Mouse (Mus musculus) cerebellum, adult 2 months (tissue): Measurements from ENCODE around the gene Klhl36. TPM values are rescaled to one million over a fixed set of nuclear protein-coding genes. Genes with fewer than 3 reads are reported as not detected.

Source experiments
- DNase-seq, 2 experiments: peaks; one replicate each; pipeline ENCODE4 v3.0.0; 2021
- H3K27ac ChIP-seq: fragments of 200-500 bp; 2 replicates; pipeline ENCODE4 v1.5.1; 2012; ENCODE audit warnings: low read length, control low read depth, inconsistent platforms; ENCODE audit not compliant: insufficient read depth
- H3K27me3 ChIP-seq: fragments of 200-500 bp; 2 replicates; pipeline ENCODE4 v1.6.1; 2012; ENCODE audit warnings: inconsistent platforms, mild to moderate bottlenecking, low read length, moderate library complexity; ENCODE audit not compliant: control insufficient read depth, insufficient read depth
- H3K4me1 ChIP-seq: fragments of 200-500 bp; 2 replicates; pipeline ENCODE4 v1.6.1; 2011; ENCODE audit warnings: low read length; ENCODE audit not compliant: control insufficient read depth, insufficient read depth
- H3K4me3 ChIP-seq: fragments of 200-500 bp; replicated peaks from 2 replicates; pipeline ENCODE3; 2011; ENCODE audit warnings: mild to moderate bottlenecking, low read depth, low read length, control low read depth; ENCODE audit not compliant: insufficient read depth
- CTCF ChIP-seq: fragments of 200-500 bp; IDR thresholded peaks from 2 replicates; pipeline ENCODE4 v1.5.1; 2011; ENCODE audit warnings: low read depth, mild to moderate bottlenecking, control low read depth, low read length, moderate library complexity, borderline replicate concordance; ENCODE audit not compliant: insufficient read depth
- POLR2A ChIP-seq: fragments of 200-500 bp; IDR thresholded peaks from 2 replicates; pipeline ENCODE4 v1.6.1; 2011; ENCODE audit warnings: low read length, control low read depth, borderline replicate concordance; ENCODE audit not compliant: insufficient read depth
- WGBS: fragments of 180-500 bp; shearing (Covaris S2); methylation state at CpG from one replicate; pipeline ENCODE4 v1.1.7; 2018; 5-methylcytosine and 5-hydroxymethylcytosine counted together
- polyA plus RNA-seq: library from polyadenylated mRNA; depleted of rRNA; stranded (reverse); fragments of >200 nt; gene quantifications from 2 replicates; pipeline ENCODE4 v1.2.3, GENCODE M21; 2012

Gene Klhl36
- polyA plus RNA-seq, 1 experiment = 12.7 TPM

- no peak for DNase-seq
- no peak overlapping the region for H3K27ac ChIP-seq
- no peak for TF ChIP-seq POLR2A
- no peak for TF ChIP-seq CTCF
- no peaks in the 10 kb centered on the region for H3K27me3 ChIP-seq
- H3K4me3 ChIP-seq = no peak overlapping the region
- 95% methylated on average over 1 of the region's 1 CpGs for WGBS
- no peaks in the 10 kb centered on the region for H3K4me1 ChIP-seq
Measured at GRCm38 (mm10) chr8:119873181-119873580, 11.1 kb downstream of the Klhl36 start.

- H3K27me3 ChIP-seq = no peaks in the 10 kb centered on the region
- H3K4me3 ChIP-seq = no peak overlapping the region
- no peak for TF ChIP-seq CTCF
- no peak for TF ChIP-seq POLR2A
- peaks cover 7% of the 10 kb centered on the region for H3K4me1 ChIP-seq
- 65% methylated on average over 6 of the region's 6 CpGs for WGBS
- no peak for DNase-seq
- H3K27ac ChIP-seq = no peak overlapping the region
Measured at GRCm38 (mm10) chr8:119881301-119881700, 19.2 kb downstream of the Klhl36 start.

- no peak overlapping the region for H3K27ac ChIP-seq
- no peak overlapping the region for H3K4me3 ChIP-seq
- no peak for DNase-seq
- TF ChIP-seq CTCF = no peak
- no peak for TF ChIP-seq POLR2A
- peaks cover 7% of the 10 kb centered on the region for H3K4me1 ChIP-seq
- H3K27me3 ChIP-seq = no peaks in the 10 kb centered on the region
- WGBS = 82% methylated on average over 8 of the region's 8 CpGs
Measured at GRCm38 (mm10) chr8:119881917-119882316, 19.9 kb downstream of the Klhl36 start.

- no peak for DNase-seq
- 89% methylated on average over 7 of the region's 7 CpGs for WGBS
- TF ChIP-seq POLR2A (no peak), CTCF (no peak)
- H3K27me3 ChIP-seq = no peaks in the 10 kb centered on the region
- no peak overlapping the region for H3K27ac ChIP-seq
- peaks cover 7% of the 10 kb centered on the region for H3K4me1 ChIP-seq
- no peak overlapping the region for H3K4me3 ChIP-seq
Measured at GRCm38 (mm10) chr8:119883281-119883680, 21.2 kb downstream of the Klhl36 start.

GRCm38 (mm10) chr8:119885612-119886011, 23.5 kb downstream of the Klhl36 start:
- Histone ChIP-seq H3K4me3 (no peak overlapping the region), H3K27ac (no peak overlapping the region), H3K4me1 (peaks cover 7% of the 10 kb centered on the region), H3K27me3 (no peaks in the 10 kb centered on the region)
- TF ChIP-seq CTCF (no peak), POLR2A (no peak)
- 8% methylated on average over 3 of the region's 3 CpGs for WGBS
- peak; percentile 44 to 70 for DNase-seq

- Histone ChIP-seq H3K4me3 (no peak overlapping the region), H3K4me1 (peaks cover 7% of the 10 kb centered on the region), H3K27me3 (no peaks in the 10 kb centered on the region), H3K27ac (no peak overlapping the region)
- 54% methylated on average over 3 of the region's 3 CpGs for WGBS
- peak in 1 of 2 experiments; percentile 33 for DNase-seq
- TF ChIP-seq POLR2A (no peak), CTCF (peak; percentile 60)
Measured at GRCm38 (mm10) chr8:119887130-119887529, 25.1 kb downstream of the Klhl36 start.

- peaks cover 7% of the 10 kb centered on the region for H3K4me1 ChIP-seq
- TF ChIP-seq POLR2A (no peak), CTCF (no peak)
- WGBS = 78% methylated on average over 4 of the region's 4 CpGs
- H3K27ac ChIP-seq = no peak overlapping the region
- H3K4me3 ChIP-seq = no peak overlapping the region
- no peaks in the 10 kb centered on the region for H3K27me3 ChIP-seq
- DNase-seq = no peak
Measured at GRCm38 (mm10) chr8:119888012-119888411, 25.9 kb downstream of the Klhl36 start.

- Histone ChIP-seq H3K4me1 (no peaks in the 10 kb centered on the region), H3K27ac (no peak overlapping the region), H3K4me3 (no peak overlapping the region), H3K27me3 (no peaks in the 10 kb centered on the region)
- WGBS = 93% methylated on average over 4 of the region's 4 CpGs
- TF ChIP-seq POLR2A = no peak
- TF ChIP-seq CTCF = no peak
- DNase-seq = no peak
Measured at GRCm38 (mm10) chr8:119897069-119897468, 35.0 kb downstream of the Klhl36 start.
